Mouse (Mus musculus) heart, postnatal 0 days (tissue): ENCODE data around the gene Twnk.

Source experiments
- CTCF ChIP-seq: IDR thresholded peaks from 2 replicates; pipeline ENCODE4 v1.5.1; 2016; ENCODE audit warnings: antibody characterized with exemption, control low read depth, low read depth
- EP300 ChIP-seq: IDR thresholded peaks from 2 replicates; pipeline ENCODE4 v1.6.1; 2016; ENCODE audit warnings: antibody characterized with exemption, low read depth

- no peak for TF ChIP-seq CTCF
- TF ChIP-seq EP300 = no peak
Observed at GRCm38 (mm10) chr19:45029571-45029970, 24.1 kb downstream of the Twnk start.
